Mouse (Mus musculus) gastrocnemius, adult 2 months (tissue): ENCODE data around the gene Cort. TPM values are rescaled to one million over a fixed set of nuclear protein-coding genes. Genes with fewer than 3 reads are reported as not detected.
"Not testable (repeated sequence)": the region's sequence is repeated elsewhere in the genome, so short reads cannot be mapped to it uniquely, and the experiment has no call there.

Experiments used
- DNase-seq: peaks from one replicate; pipeline ENCODE4 v3.0.0; 2022
- H3K27ac ChIP-seq: fragments of 200-600 bp; 2 replicates; pipeline ENCODE4 v1.8.1; 2022; ENCODE audit warnings: mild to moderate bottlenecking
- H3K4me3 ChIP-seq: fragments of 200-600 bp; 2 replicates; pipeline ENCODE4 v1.8.1; 2022; ENCODE audit warnings: mild to moderate bottlenecking, moderate library complexity
- CTCF ChIP-seq: fragments of 200-600 bp; IDR thresholded peaks from 2 replicates; pipeline ENCODE4 v1.8.1; 2022; ENCODE audit warnings: antibody characterized with exemption, mild to moderate bottlenecking, moderate library complexity
- intact Hi-C: fragments of 180-260 bp; cut with DNase I; formaldehyde crosslinking; loops from one replicate; pipeline ENCODE4 v1.15.1; 2025
- total RNA-seq, 2 experiments: library from RNA; stranded (reverse); gene quantifications; 2 replicates each; pipeline ENCODE4 v1.2.3; 2021

The Cort gene
- total RNA-seq, 2 experiments from 2014 or later = 0.36 to 0.51 TPM

GRCm38 (mm10) chr4:149138515-149138914 lies 12.0 kb upstream of the Cort start:
- no peak for DNase-seq
- H3K27ac ChIP-seq = no peak overlapping the region
- H3K4me3 ChIP-seq = no peak overlapping the region
- TF ChIP-seq CTCF = no peak
- intact Hi-C loops = no loop called here

DNA sequence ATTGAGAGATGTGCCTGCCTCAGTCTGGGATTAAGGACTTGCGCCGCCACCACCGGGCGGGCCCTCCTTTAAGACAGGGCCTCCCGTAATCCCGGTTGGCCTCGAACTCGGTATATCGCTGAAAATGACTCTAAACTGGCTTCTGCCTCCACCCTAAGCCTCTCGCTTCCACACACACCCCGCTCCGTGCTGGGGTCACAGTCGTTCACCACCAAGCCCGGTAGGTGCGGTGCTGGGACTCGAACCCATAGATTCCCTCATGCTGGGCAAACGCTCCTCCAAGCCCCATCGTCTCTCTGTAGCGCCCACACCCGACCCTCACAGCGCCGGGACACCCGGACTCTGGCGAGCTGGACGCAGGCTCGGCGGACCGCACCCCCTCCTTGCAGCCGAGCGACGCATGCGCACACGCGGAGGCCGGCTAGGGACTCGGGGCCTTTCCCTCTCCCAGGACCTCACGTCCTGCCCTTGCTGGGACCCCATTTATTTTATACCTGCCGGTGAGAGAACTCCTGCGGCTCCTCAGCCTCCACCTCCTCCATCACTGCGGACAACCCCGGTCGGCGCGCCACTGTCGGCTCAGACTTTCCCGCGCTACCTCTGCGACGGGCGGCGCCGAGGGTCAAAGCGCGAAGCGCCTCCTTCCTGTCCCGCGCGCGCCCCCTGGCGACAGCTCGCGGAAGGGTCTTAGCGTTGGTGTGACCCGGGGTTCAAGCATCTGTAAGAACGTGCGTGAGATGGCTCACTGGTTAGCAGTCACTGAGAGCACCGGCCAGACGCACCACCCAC lies 10.6 kb upstream of the Cort start, which contains the start of gene Cenps:
Gene Cenps, minus strand, starts transcription at position 648 of the 789 bp plus-strand sequence.
- Histone ChIP-seq H3K4me3 (peak within 1 kb of the TSS; percentile 93), H3K27ac (peak within 1 kb of the TSS; percentile 91)
- DNase-seq = peak; percentile 93
- intact Hi-C loops = loop anchor here (2.0 kb wide), 1 partner anchor 60 kb away; no protein-coding TSS in a partner anchor
- no peak; the same call in 1 of the 2 replicates for TF ChIP-seq CTCF

DNA sequence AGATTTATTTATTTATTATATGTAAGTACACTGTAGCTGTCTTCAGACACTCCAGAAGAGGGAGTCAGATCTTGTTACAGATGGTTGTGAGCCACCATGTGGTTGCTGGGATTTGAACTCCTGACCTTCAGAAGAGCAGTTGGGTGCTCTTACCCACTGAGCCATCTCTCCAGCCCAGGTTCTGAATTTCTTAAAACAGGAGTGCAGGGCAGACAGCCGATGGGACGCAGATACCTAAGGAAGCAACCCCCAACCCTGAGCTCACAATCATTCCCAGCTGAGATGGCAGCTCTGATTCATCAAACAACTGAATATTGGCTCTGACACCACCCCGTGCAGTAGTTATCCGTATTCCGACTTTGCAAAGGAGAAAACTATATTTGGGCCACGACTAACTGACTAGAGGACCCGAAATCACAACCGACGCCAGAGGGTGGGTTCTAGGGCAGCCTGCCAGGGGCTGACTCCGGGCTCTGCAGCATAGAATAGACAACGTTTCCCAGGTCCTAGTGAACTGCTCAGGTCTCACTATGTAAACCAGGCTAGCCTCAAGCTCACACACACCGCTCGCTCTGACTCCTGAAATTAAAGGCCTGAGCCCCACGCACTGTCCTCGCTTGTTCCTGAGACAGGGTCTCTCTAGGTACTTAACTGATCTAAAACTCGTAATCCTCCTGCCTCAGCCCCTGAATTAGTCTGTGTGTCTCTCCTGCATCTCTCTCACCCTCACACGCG lies 9.7 kb upstream of the Cort start:
- no peak for DNase-seq
- intact Hi-C loops = loop anchor here (2.0 kb wide), 1 partner anchor 59 kb away; no protein-coding TSS in a partner anchor
- peak overlapping the region; percentile 93 for H3K4me3 ChIP-seq

GRCm38 (mm10) chr4:149133395-149133794 lies 6.8 kb upstream of the Cort start:
- no peak overlapping the region for H3K27ac ChIP-seq
- intact Hi-C loops = no loop called here

More for the DNA sequence above, 9.7 kb upstream of the Cort start:
- TF ChIP-seq CTCF = no peak
- H3K27ac ChIP-seq = peak overlapping the region; percentile 91

GRCm38 (mm10) chr4:149131789-149132565 lies 5.4 kb upstream of the Cort start:
- H3K27ac ChIP-seq = no peak overlapping the region
- intact Hi-C loops = no loop called here
- no peak overlapping the region for H3K4me3 ChIP-seq
- TF ChIP-seq CTCF = no peak
- DNase-seq = peak; percentile 16

More at GRCm38 (mm10) chr4:149133395-149133794, 6.8 kb upstream of the Cort start:
- DNase-seq = peak; percentile 7
- TF ChIP-seq CTCF = no peak
- H3K4me3 ChIP-seq = no peak overlapping the region

- no peak for TF ChIP-seq CTCF
- Histone ChIP-seq H3K27ac (no peak overlapping the region), H3K4me3 (no peak overlapping the region)
- no peak for DNase-seq
- intact Hi-C loops = no loop called here
Observed at GRCm38 (mm10) chr4:149131021-149131752, 4.6 kb upstream of the Cort start.

DNA sequence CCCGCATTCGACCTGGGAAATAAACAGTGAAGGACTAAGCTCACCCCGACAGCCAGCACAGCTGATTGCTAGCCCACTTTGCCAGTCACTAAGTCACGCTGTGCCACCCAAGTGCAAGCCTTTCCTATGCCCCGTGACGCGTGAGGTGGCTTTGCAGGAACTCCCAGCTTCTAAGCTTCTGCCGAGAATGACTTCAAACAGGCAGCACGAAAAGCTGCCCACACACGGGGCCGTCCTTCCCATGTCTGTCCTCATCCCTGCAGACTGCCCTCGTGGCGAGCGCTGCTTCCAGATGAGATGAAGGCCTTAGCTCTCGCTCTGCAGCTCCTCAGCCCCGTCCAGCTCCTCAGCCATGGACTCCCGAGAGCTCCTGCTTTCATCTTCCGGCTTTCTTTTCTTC lies 1.9 kb upstream of the Cort start:
- no peak overlapping the region for H3K27ac ChIP-seq
- TF ChIP-seq CTCF = no peak
- no peak for DNase-seq
- H3K4me3 ChIP-seq = no peak overlapping the region
- intact Hi-C loops = no loop called here

GRCm38 (mm10) chr4:149126115-149126509 lies 451 bp downstream of the Cort start:
- intact Hi-C loops = no loop called here
- Histone ChIP-seq H3K4me3 (no peak overlapping the region), H3K27ac (no peak overlapping the region)
- DNase-seq = no peak
- TF ChIP-seq CTCF = no peak

GRCm38 (mm10) chr4:149125341-149126114 lies 1.0 kb downstream of the Cort start:
- Histone ChIP-seq H3K27ac (no peak overlapping the region), H3K4me3 (no peak overlapping the region)
- TF ChIP-seq CTCF = no peak
- intact Hi-C loops = no loop called here
- DNase-seq = no peak

- DNase-seq = no peak
- no peak for TF ChIP-seq CTCF
- intact Hi-C loops = no loop called here
- Histone ChIP-seq H3K4me3 (no peak overlapping the region), H3K27ac (no peak overlapping the region)
Observed at GRCm38 (mm10) chr4:149123432-149123831, 3.1 kb downstream of the Cort start.

- H3K4me3 ChIP-seq, DNase-seq, intact Hi-C loops, H3K27ac ChIP-seq: not testable (repeated sequence)
Observed at GRCm38 (mm10) chr4:149119978-149120562, 6.5 kb downstream of the Cort start.
